Mouse (Mus musculus) heart, embryonic 15.5 days (tissue): ENCODE results near the gene Vsx1. TPM values are rescaled to one million over a fixed set of nuclear protein-coding genes. Genes with fewer than 3 reads are reported as not detected.

Experiments
- ATAC-seq: fragments of 200-750 bp; cut with Nextera tagmentation; replicated peaks from 2 replicates; pipeline ENCODE4 v1.8.0; 2017; ENCODE audit warnings: low read depth, moderate TSS enrichment; ENCODE audit not compliant: insufficient number of reproducible peaks, insufficient read depth, low FRiP score
- H3K27ac ChIP-seq: fragments of 300-500 bp; sonication (generic); 2 replicates; pipeline ENCODE4 v1.5.1; 2015; ENCODE audit warnings: mild to moderate bottlenecking, inconsistent platforms
- H3K27me3 ChIP-seq: fragments of 300-500 bp; sonication (generic); 2 replicates; pipeline ENCODE4 v1.6.1; 2015; ENCODE audit warnings: inconsistent platforms
- H3K36me3 ChIP-seq: fragments of 300-500 bp; sonication (generic); 2 replicates; pipeline ENCODE4 v1.6.1; 2015; ENCODE audit warnings: mild to moderate bottlenecking, inconsistent platforms
- H3K4me1 ChIP-seq: fragments of 300-500 bp; sonication (generic); replicated peaks from 2 replicates; pipeline ENCODE4 v1.6.1; 2015; ENCODE audit warnings: inconsistent platforms
- H3K4me2 ChIP-seq: fragments of 300-500 bp; sonication (generic); 2 replicates; pipeline ENCODE4 v1.6.1; 2015; ENCODE audit warnings: inconsistent platforms, mild to moderate bottlenecking, moderate library complexity
- H3K4me3 ChIP-seq: fragments of 300-500 bp; sonication (generic); 2 replicates; pipeline ENCODE4 v1.5.1; 2015; ENCODE audit warnings: mild to moderate bottlenecking, inconsistent platforms
- H3K9ac ChIP-seq: fragments of 300-500 bp; sonication (generic); 2 replicates; pipeline ENCODE4 v1.6.1; 2015; ENCODE audit warnings: mild to moderate bottlenecking, inconsistent platforms
- H3K9me3 ChIP-seq: fragments of 300-500 bp; sonication (generic); replicated peaks from 2 replicates; pipeline ENCODE4 v1.6.1; 2016; ENCODE audit warnings: inconsistent platforms
- WGBS: fragments of 180-500 bp; shearing (Covaris S2); methylation state at CpG from one replicate; pipeline ENCODE4 v1.1.7; 2015; ENCODE audit warnings: mixed read lengths; 5-methylcytosine and 5-hydroxymethylcytosine counted together
- polyA plus RNA-seq: library from polyadenylated mRNA; unstranded; fragments of >200 nt; fragmentation: Nextera tagmentation; extraction: Ambion mirVana; gene quantifications from 2 replicates; pipeline ENCODE4 v1.2.1, GENCODE M21; 2015

Gene Vsx1
- polyA plus RNA-seq = not detected in 2 replicates

DNA sequence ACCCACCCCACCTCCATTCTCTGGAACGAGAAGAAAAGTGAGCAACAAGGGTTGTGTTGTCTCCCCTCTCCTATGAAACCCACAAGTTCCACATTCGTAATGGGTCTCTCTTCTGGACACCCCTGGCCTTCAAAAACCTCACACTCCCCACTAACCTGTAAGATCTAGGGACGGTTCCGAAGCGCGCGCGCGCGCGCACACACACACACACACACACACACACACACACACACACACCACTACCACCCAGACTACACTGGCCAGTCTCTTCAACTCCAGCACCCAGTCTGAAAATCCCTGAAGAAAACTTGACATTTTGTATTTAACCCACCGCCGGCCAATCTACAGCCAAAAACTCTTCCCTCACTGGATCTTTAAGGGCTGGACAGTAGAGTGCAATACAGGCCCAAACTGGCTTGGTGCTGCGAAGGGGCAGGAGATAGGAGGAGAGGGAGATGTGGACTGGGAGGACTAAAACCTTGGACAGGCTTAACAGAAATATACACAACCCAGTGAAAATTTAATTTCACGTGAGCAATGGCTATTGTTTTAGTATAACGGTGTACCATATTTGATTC, at the start of gene Vsx1:
Gene Vsx1, minus strand, starts transcription at position 138 of the 578 bp plus-strand sequence.
- Histone ChIP-seq H3K27me3 (peaks cover 85% of the 10 kb centered on the region), H3K4me3 (peak within 1 kb of the TSS; percentile 50), H3K9ac (peak within 1 kb of the TSS; percentile 37), H3K4me1 (peaks cover 9% of the 10 kb centered on the region), H3K36me3 (no peaks in the 10 kb centered on the region), H3K4me2 (peak within 1 kb of the TSS; percentile 82), H3K27ac (no peak within 1 kb of the TSS), H3K9me3 (no peaks in the 10 kb centered on the region)
- 42% methylated on average over 16 of the region's 16 CpGs for WGBS
- no peak for ATAC-seq

- H3K27me3 ChIP-seq = no peaks in the 10 kb centered on the region
- no peak overlapping the region for H3K9ac ChIP-seq
- H3K4me1 ChIP-seq = no peaks in the 10 kb centered on the region
- H3K4me2 ChIP-seq = no peak overlapping the region
- no peaks in the 10 kb centered on the region for H3K9me3 ChIP-seq
- 70% methylated on average over 9 of the region's 9 CpGs for WGBS
- H3K27ac ChIP-seq = no peak overlapping the region
- no peaks in the 10 kb centered on the region for H3K36me3 ChIP-seq
- H3K4me3 ChIP-seq = no peak overlapping the region
- ATAC-seq = no peak
Measured at GRCm38 (mm10) chr2:150737881-150738280, 48.7 kb upstream of the Vsx1 start.

DNA sequence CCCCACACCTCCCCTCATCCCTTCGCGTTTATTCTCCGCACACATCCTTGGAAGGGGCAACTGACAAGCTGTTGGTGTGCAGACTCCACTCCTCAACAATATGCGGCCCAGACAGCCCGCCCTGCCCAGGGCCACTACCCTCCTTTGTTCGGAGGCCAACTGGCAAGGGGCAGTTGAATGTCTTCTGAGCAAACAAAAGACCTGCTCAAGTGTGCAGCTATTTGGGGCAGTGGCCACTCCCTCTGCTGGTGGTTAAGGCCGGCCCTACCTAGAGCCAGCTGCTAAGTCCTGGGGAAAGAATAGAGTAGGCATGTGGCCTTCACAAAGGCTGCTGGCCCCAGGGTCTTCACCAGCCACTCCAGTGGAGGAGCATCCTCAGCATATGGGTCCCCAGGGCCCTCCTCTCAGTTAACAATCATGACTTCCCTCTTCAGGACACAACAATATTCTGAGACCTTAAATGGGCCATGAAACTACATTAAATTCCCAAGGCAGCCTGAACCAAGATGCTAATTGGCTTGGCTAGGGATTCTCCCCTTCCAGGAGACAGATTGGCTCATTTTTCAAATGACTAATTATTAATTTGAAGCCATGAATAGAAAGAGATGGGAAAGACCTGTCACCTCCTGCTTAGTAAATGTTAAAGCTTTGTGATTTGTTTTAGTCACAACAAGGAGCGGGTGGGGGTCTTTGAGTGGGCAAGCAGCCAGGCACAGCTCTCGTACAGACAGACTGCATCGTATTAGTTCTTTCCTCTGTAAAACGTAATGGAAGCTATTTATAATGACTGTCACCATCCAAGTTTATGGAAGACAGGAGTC, 46.8 kb upstream of the Vsx1 start:
- ATAC-seq = no peak
- H3K27me3 ChIP-seq = no peaks in the 10 kb centered on the region
- no peaks in the 10 kb centered on the region for H3K9me3 ChIP-seq
- H3K36me3 ChIP-seq = no peaks in the 10 kb centered on the region
- no peak overlapping the region for H3K4me3 ChIP-seq
- H3K9ac ChIP-seq = no peak overlapping the region
- no peak overlapping the region for H3K4me2 ChIP-seq
- no peak overlapping the region for H3K27ac ChIP-seq
- H3K4me1 ChIP-seq = no peaks in the 10 kb centered on the region
- 63% methylated on average over 11 of the region's 11 CpGs for WGBS

- no peak for ATAC-seq
- Histone ChIP-seq H3K36me3 (no peaks in the 10 kb centered on the region), H3K9me3 (no peaks in the 10 kb centered on the region), H3K9ac (no peak overlapping the region), H3K4me1 (no peaks in the 10 kb centered on the region), H3K27me3 (no peaks in the 10 kb centered on the region), H3K4me3 (no peak overlapping the region), H3K27ac (no peak overlapping the region), H3K4me2 (no peak overlapping the region)
- 70% methylated on average over 4 of the region's 4 CpGs for WGBS
Measured at GRCm38 (mm10) chr2:150712167-150712674, 23.1 kb upstream of the Vsx1 start.

DNA sequence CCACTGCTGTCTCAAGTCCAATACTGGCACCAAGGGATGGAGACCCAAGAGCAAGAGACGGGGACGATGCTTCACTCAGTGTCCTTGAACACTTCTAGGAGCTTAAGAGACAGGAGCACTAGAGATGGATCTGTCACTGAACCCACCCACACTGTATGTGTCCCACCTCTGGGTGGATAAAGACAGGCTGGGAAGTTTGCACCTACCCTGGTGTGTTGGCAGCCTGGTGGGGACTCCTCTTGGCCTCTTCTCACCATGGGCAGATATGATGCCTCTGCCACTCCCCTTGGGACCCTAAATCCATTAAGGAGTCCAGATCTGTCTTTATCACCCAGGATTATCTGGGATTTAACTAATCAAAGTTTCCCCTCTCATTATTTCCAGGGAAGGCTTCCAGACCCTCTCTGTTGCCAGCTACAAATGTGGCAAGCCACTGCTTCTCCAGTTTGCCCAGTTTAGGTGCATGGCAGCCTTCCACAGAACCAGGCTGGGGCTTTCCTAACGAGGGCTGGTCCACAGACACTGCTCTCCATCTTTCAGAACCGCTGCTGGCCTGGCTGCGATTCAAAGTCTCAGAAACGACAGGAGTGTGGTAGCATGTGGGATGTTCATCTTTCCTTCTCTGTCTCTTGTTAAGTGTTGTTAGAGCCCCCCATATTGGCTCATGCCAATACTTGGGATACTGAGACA, 2.5 kb upstream of the Vsx1 start:
- H3K4me1 ChIP-seq = peaks cover 9% of the 10 kb centered on the region
- peaks cover 66% of the 10 kb centered on the region for H3K27me3 ChIP-seq
- H3K4me3 ChIP-seq = no peak overlapping the region
- ATAC-seq = no peak
- H3K36me3 ChIP-seq = no peaks in the 10 kb centered on the region
- no peak overlapping the region for H3K4me2 ChIP-seq
- H3K27ac ChIP-seq = no peak overlapping the region
- WGBS = 71% methylated on average over 6 of the region's 6 CpGs
- no peaks in the 10 kb centered on the region for H3K9me3 ChIP-seq
- no peak overlapping the region for H3K9ac ChIP-seq

DNA sequence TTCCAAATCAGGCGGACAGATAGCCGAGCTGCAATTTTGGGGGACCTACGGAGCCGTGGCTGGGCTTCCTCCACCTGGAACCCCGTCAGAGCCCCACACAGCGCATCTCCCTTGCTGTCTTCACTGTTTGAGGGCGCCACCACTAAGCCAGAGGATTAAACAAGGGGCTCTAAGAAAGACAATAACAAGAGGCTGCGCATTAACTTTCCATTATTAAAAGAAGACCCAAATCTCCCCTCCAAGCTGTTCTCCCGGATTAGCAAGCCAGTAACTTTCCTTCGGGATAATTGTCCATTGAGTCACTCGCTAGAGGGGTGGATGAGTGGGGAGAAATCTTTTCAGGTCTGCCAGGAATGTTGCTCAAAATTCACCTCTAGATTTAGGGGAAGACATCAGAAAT, 1.1 kb upstream of the Vsx1 start:
- Histone ChIP-seq H3K4me1 (peaks cover 9% of the 10 kb centered on the region), H3K27ac (no peak overlapping the region), H3K4me2 (no peak overlapping the region), H3K4me3 (no peak overlapping the region), H3K9ac (no peak overlapping the region), H3K9me3 (no peaks in the 10 kb centered on the region), H3K36me3 (no peaks in the 10 kb centered on the region), H3K27me3 (peaks cover 80% of the 10 kb centered on the region)
- 10% methylated on average over 11 of the region's 11 CpGs for WGBS
- no peak for ATAC-seq

DNA sequence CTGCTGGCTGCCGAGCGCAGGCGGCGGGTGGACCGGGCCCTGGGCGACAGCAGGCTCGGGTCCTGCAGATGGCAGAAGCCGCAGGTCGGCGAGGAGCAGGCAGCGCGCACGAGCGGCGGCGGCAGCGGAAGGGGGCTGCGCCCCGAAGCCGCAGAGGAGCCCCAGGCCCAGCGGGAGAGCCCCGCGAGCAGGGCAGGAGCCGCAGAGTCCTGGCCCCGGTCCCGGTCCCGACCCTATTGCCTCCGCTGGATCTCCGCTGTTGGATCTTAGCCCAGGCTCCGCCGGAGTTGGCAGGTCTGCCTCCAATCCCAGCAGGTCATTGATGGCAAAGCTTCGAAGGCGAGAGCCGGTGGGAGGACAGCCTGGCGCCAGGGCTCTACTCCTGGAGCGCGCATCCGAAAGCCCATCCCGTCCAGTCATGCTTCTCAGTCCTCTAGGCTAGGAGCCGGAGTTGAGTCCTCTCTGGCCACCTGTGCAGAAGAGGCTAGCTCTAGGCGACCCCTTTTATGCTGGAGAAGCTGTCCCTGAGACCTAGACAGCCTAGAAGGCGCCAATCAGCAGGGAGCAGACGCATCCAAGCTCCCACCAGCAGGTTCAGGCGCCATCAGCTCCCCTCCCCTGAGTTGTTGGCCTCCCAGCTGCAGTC, 496 bp downstream of the Vsx1 start:
- no peaks in the 10 kb centered on the region for H3K36me3 ChIP-seq
- under 1% methylated on average over 44 of the region's 44 CpGs for WGBS
- no peak for ATAC-seq
- no peak overlapping the region for H3K27ac ChIP-seq
- H3K4me2 ChIP-seq = peak overlapping the region; percentile 82
- H3K4me3 ChIP-seq = peak overlapping the region; percentile 50
- peaks cover 9% of the 10 kb centered on the region for H3K4me1 ChIP-seq
- peaks cover 85% of the 10 kb centered on the region for H3K27me3 ChIP-seq
- no peaks in the 10 kb centered on the region for H3K9me3 ChIP-seq
- peak overlapping the region; percentile 37 for H3K9ac ChIP-seq

DNA sequence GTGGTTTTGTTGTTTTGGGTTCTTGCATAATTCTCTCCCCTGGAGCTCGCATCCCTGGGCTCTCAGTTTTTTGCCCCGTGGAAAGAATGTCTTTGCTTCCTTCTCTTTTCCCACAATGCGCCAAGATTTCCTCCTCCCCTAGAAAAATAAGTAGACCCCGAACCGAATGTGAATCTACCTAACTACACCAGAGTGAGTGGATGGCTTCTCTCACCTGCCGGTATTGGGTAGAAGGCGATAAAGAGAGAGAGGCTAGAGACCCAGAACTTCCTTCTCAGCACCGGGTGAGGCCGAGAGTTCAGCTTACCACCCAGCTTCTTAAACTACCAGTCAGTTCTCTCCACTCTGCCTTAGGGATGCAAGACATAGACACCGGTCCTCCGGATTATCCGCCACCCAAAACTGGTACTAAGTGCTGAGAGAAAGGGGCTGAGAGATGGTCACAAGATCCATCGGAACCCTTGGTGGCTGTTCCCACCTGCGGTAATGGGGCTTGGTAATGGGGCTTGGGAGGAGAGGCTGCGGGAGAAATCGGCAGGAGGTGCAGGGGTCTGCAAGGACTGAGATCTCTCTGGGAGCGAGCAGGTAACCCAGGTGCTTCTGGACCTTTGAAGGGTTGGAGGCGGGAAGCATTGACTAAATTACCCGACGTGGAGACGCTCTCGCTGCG, 1.2 kb downstream of the Vsx1 start:
- H3K36me3 ChIP-seq = no peaks in the 10 kb centered on the region
- no peak for ATAC-seq
- peaks cover 80% of the 10 kb centered on the region for H3K27me3 ChIP-seq
- H3K4me1 ChIP-seq = peaks cover 9% of the 10 kb centered on the region
- H3K4me3 ChIP-seq = peak overlapping the region; percentile 50
- no peak overlapping the region for H3K27ac ChIP-seq
- no peaks in the 10 kb centered on the region for H3K9me3 ChIP-seq
- 4% methylated on average over 23 of the region's 23 CpGs for WGBS
- H3K4me2 ChIP-seq = peak overlapping the region; percentile 82
- H3K9ac ChIP-seq = peak overlapping the region; percentile 37; the same call in 1 of the 2 replicates

DNA sequence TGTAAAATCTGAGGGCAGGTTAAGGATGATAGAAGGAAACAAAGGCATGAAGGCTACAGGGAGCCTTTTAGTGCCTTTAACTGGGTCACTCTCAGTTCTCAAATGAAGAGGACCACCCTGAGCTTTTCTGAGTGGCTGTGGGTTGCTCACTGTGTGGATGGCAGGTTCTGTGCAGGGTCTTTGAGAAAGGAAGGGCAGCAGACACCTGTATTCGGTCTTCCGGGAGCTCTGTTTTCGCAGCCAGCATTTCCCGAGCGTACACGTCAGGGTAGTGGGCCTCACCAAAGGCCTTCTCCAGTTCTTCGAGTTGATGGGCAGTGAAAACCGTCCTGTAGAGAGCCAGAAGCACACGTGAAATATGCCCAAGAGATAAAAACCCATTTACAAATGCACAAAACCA, 3.8 kb downstream of the Vsx1 start:
- peaks cover 9% of the 10 kb centered on the region for H3K4me1 ChIP-seq
- H3K27me3 ChIP-seq = peaks cover 56% of the 10 kb centered on the region
- no peaks in the 10 kb centered on the region for H3K9me3 ChIP-seq
- no peak overlapping the region for H3K4me3 ChIP-seq
- 86% methylated on average over 9 of the region's 9 CpGs for WGBS
- H3K27ac ChIP-seq = no peak overlapping the region
- no peak overlapping the region for H3K9ac ChIP-seq
- H3K4me2 ChIP-seq = no peak overlapping the region
- no peaks in the 10 kb centered on the region for H3K36me3 ChIP-seq
- ATAC-seq = no peak

DNA sequence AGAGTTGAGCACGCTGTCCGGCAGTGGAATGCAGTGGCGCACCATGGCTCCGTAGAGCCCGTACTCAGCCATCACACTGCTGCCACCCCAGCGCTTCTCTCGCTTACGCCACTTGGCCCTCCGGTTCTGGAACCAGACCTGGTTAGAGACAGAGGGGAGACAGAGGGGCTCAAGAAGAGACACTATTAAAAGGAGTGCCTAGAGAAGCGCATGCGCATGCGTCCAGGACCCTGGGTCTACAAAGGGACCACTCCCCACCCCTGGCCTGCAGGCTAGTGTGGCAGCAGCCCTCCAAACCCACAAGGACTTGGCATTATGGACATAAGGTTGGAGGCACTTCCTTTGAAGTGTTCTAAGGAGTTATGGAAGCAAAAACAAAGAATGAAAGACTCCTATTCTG, 4.7 kb downstream of the Vsx1 start:
- Histone ChIP-seq H3K9me3 (no peaks in the 10 kb centered on the region), H3K4me1 (peaks cover 9% of the 10 kb centered on the region), H3K4me2 (no peak overlapping the region), H3K9ac (no peak overlapping the region), H3K4me3 (no peak overlapping the region), H3K27me3 (peaks cover 47% of the 10 kb centered on the region), H3K27ac (no peak overlapping the region), H3K36me3 (no peaks in the 10 kb centered on the region)
- ATAC-seq = no peak
- WGBS = 79% methylated on average over 12 of the region's 12 CpGs
